Mouse (Mus musculus) bone marrow, adult 2 months (tissue): ENCODE measurements around the gene Snrpd2.

Experiments used
- CTCF ChIP-seq: fragments of 200-500 bp; IDR thresholded peaks from 2 replicates; pipeline ENCODE4 v1.5.1; 2011; ENCODE audit warnings: low read length, control low read depth; ENCODE audit not compliant: control insufficient read depth, insufficient read depth
- POLR2A ChIP-seq: fragments of 200-500 bp; IDR thresholded peaks from 2 replicates; pipeline ENCODE4 v1.6.1; 2011; ENCODE audit warnings: low read depth, mild to moderate bottlenecking, control low read depth, low read length, borderline replicate concordance; ENCODE audit not compliant: control insufficient read depth

- TF ChIP-seq CTCF (no peak), POLR2A (no peak)
Observed at GRCm38 (mm10) chr7:19177216-19177615, 27.7 kb downstream of the Snrpd2 start.
